Mouse (Mus musculus): ENCODE data around the gene Gm10337. TPM values are rescaled to one million over a fixed set of nuclear protein-coding genes. Genes with fewer than 3 reads are reported as not detected.

Gm10337 gene
- polyA plus RNA-seq, 1 experiment from 2014 or later: not detected

- Histone ChIP-seq H3K36me3 (ENCODE audit: control insufficient read depth, insufficient read depth) (peaks cover 45% of the 10 kb centered on the region), H3K4me2 (ENCODE audit: low read depth, low read length) (no peak overlapping the region), H3K27me3 (ENCODE audit: control insufficient read depth, insufficient read depth, low read depth, low read length) (no peaks in the 10 kb centered on the region), H3K27ac (ENCODE audit: low read length) (no peak overlapping the region), H3K9me3 (replicated peaks; ENCODE audit: control insufficient read depth, low read length) (no peaks in the 10 kb centered on the region), H3K4me3 (ENCODE audit: low read depth, low read length) (no peak overlapping the region), H3K4me1 (ENCODE audit: control insufficient read depth, low read depth, low read length) (peaks cover 6% of the 10 kb centered on the region), H3K9ac (ENCODE audit: low read depth, low read length) (no peak overlapping the region)
- ATAC-seq (ENCODE audit: low read depth): no peak
- 85% methylated on average over 2 of the region's 2 CpGs for WGBS (ENCODE audit: insufficient replicate concordance)
These were observed 29.0 kb upstream of the Gm10337 start for GRCm38 (mm10) chr15:102474520-102474919.

GRCm38 (mm10) chr15:102483136-102483535, 20.4 kb upstream of the Gm10337 start:
- WGBS (ENCODE audit: insufficient replicate concordance): 92% methylated on average over 3 of the region's 3 CpGs
- Histone ChIP-seq H3K4me1 (ENCODE audit: control insufficient read depth, low read depth, low read length) (no peaks in the 10 kb centered on the region), H3K36me3 (ENCODE audit: control insufficient read depth, insufficient read depth) (peaks cover 67% of the 10 kb centered on the region)

GRCm38 (mm10) chr15:102485853-102486252, 17.7 kb upstream of the Gm10337 start:
- Histone ChIP-seq H3K4me1 (ENCODE audit: control insufficient read depth, low read depth, low read length) (no peaks in the 10 kb centered on the region), H3K27me3 (ENCODE audit: control insufficient read depth, insufficient read depth, low read depth, low read length) (no peaks in the 10 kb centered on the region), H3K4me3 (ENCODE audit: low read depth, low read length) (no peak overlapping the region), H3K9me3 (replicated peaks; ENCODE audit: control insufficient read depth, low read length) (no peaks in the 10 kb centered on the region), H3K27ac (ENCODE audit: low read length) (no peak overlapping the region), H3K36me3 (ENCODE audit: control insufficient read depth, insufficient read depth) (peaks cover 74% of the 10 kb centered on the region), H3K9ac (ENCODE audit: low read depth, low read length) (no peak overlapping the region), H3K4me2 (ENCODE audit: low read depth, low read length) (no peak overlapping the region)
- no peak for ATAC-seq (ENCODE audit: low read depth)
- WGBS (ENCODE audit: insufficient replicate concordance): 88% methylated on average over 12 of the region's 12 CpGs

More at GRCm38 (mm10) chr15:102483136-102483535, 20.4 kb upstream of the Gm10337 start:
- no peak overlapping the region for H3K4me3 ChIP-seq (ENCODE audit: low read depth, low read length)
- ATAC-seq (ENCODE audit: low read depth): no peak
- H3K4me2 ChIP-seq (ENCODE audit: low read depth, low read length): no peak overlapping the region
- H3K27me3 ChIP-seq (ENCODE audit: control insufficient read depth, insufficient read depth, low read depth, low read length): no peaks in the 10 kb centered on the region
- H3K9ac ChIP-seq (ENCODE audit: low read depth, low read length): no peak overlapping the region
- no peaks in the 10 kb centered on the region for H3K9me3 ChIP-seq (replicated peaks; ENCODE audit: control insufficient read depth, low read length)
- no peak overlapping the region for H3K27ac ChIP-seq (ENCODE audit: low read length)

GRCm38 (mm10) chr15:102487664-102488063, 15.9 kb upstream of the Gm10337 start:
- H3K36me3 ChIP-seq (ENCODE audit: control insufficient read depth, insufficient read depth): peaks cover 77% of the 10 kb centered on the region
- whole genome bisulfite sequencing (ENCODE audit: insufficient replicate concordance): 73% methylated on average over 1 of the region's 1 CpGs
- no peak overlapping the region for H3K9ac ChIP-seq (ENCODE audit: low read depth, low read length)
- no peaks in the 10 kb centered on the region for H3K4me1 ChIP-seq (ENCODE audit: control insufficient read depth, low read depth, low read length)
- H3K4me2 ChIP-seq (ENCODE audit: low read depth, low read length): no peak overlapping the region
- no peaks in the 10 kb centered on the region for H3K9me3 ChIP-seq (replicated peaks; ENCODE audit: control insufficient read depth, low read length)
- no peaks in the 10 kb centered on the region for H3K27me3 ChIP-seq (ENCODE audit: control insufficient read depth, insufficient read depth, low read depth, low read length)
- H3K27ac ChIP-seq (ENCODE audit: low read length): no peak overlapping the region
- no peak overlapping the region for H3K4me3 ChIP-seq (ENCODE audit: low read depth, low read length)
- no peak for ATAC-seq (ENCODE audit: low read depth)

- no peak overlapping the region for H3K27ac ChIP-seq (ENCODE audit: low read length)
- no peak overlapping the region for H3K4me2 ChIP-seq (ENCODE audit: low read depth, low read length)
- no peak for ATAC-seq (ENCODE audit: low read depth)
- no peak overlapping the region for H3K9ac ChIP-seq (ENCODE audit: low read depth, low read length)
- no peaks in the 10 kb centered on the region for H3K27me3 ChIP-seq (ENCODE audit: control insufficient read depth, insufficient read depth, low read depth, low read length)
- no peaks in the 10 kb centered on the region for H3K4me1 ChIP-seq (ENCODE audit: control insufficient read depth, low read depth, low read length)
- peaks cover 70% of the 10 kb centered on the region for H3K36me3 ChIP-seq (ENCODE audit: control insufficient read depth, insufficient read depth)
- H3K4me3 ChIP-seq (ENCODE audit: low read depth, low read length): no peak overlapping the region
- 89% methylated on average over 3 of the region's 3 CpGs for WGBS (ENCODE audit: insufficient replicate concordance)
- no peaks in the 10 kb centered on the region for H3K9me3 ChIP-seq (replicated peaks; ENCODE audit: control insufficient read depth, low read length)
These were observed 5.2 kb upstream of the Gm10337 start for GRCm38 (mm10) chr15:102498322-102498721.

- Histone ChIP-seq H3K4me1 (ENCODE audit: control insufficient read depth, low read depth, low read length) (no peaks in the 10 kb centered on the region), H3K36me3 (ENCODE audit: control insufficient read depth, insufficient read depth) (peaks cover 68% of the 10 kb centered on the region), H3K27ac (ENCODE audit: low read length) (no peak overlapping the region), H3K4me2 (ENCODE audit: low read depth, low read length) (no peak overlapping the region), H3K9me3 (replicated peaks; ENCODE audit: control insufficient read depth, low read length) (no peaks in the 10 kb centered on the region), H3K27me3 (ENCODE audit: control insufficient read depth, insufficient read depth, low read depth, low read length) (no peaks in the 10 kb centered on the region), H3K4me3 (ENCODE audit: low read depth, low read length) (no peak overlapping the region), H3K9ac (ENCODE audit: low read depth, low read length) (no peak overlapping the region)
- WGBS (ENCODE audit: insufficient replicate concordance): 67% methylated on average over 3 of the region's 3 CpGs
- ATAC-seq (ENCODE audit: low read depth): no peak
These were observed 4.2 kb upstream of the Gm10337 start for GRCm38 (mm10) chr15:102499370-102499769.

GRCm38 (mm10) chr15:102499851-102500250, 3.7 kb upstream of the Gm10337 start:
- ATAC-seq (ENCODE audit: low read depth): no peak
- Histone ChIP-seq H3K27ac (ENCODE audit: low read length) (no peak overlapping the region), H3K4me3 (ENCODE audit: low read depth, low read length) (no peak overlapping the region), H3K4me2 (ENCODE audit: low read depth, low read length) (no peak overlapping the region), H3K27me3 (ENCODE audit: control insufficient read depth, insufficient read depth, low read depth, low read length) (no peaks in the 10 kb centered on the region), H3K4me1 (ENCODE audit: control insufficient read depth, low read depth, low read length) (no peaks in the 10 kb centered on the region), H3K9ac (ENCODE audit: low read depth, low read length) (no peak overlapping the region), H3K9me3 (replicated peaks; ENCODE audit: control insufficient read depth, low read length) (no peaks in the 10 kb centered on the region), H3K36me3 (ENCODE audit: control insufficient read depth, insufficient read depth) (peaks cover 65% of the 10 kb centered on the region)
- 89% methylated on average over 6 of the region's 6 CpGs for WGBS (ENCODE audit: insufficient replicate concordance)

GRCm38 (mm10) chr15:102500479-102500878, 3.0 kb upstream of the Gm10337 start:
- Histone ChIP-seq H3K9me3 (replicated peaks; ENCODE audit: control insufficient read depth, low read length) (no peaks in the 10 kb centered on the region), H3K36me3 (ENCODE audit: control insufficient read depth, insufficient read depth) (peaks cover 58% of the 10 kb centered on the region), H3K4me1 (ENCODE audit: control insufficient read depth, low read depth, low read length) (peaks cover 2% of the 10 kb centered on the region; the same call in 1 of the 2 replicates), H3K27me3 (ENCODE audit: control insufficient read depth, insufficient read depth, low read depth, low read length) (no peaks in the 10 kb centered on the region), H3K9ac (ENCODE audit: low read depth, low read length) (no peak overlapping the region), H3K27ac (ENCODE audit: low read length) (no peak overlapping the region), H3K4me3 (ENCODE audit: low read depth, low read length) (no peak overlapping the region), H3K4me2 (ENCODE audit: low read depth, low read length) (no peak overlapping the region)
- no peak for ATAC-seq (ENCODE audit: low read depth)
- 84% methylated on average over 5 of the region's 5 CpGs for WGBS (ENCODE audit: insufficient replicate concordance)

GRCm38 (mm10) chr15:102501084-102501814, 2.3 kb upstream of the Gm10337 start:
- Histone ChIP-seq H3K4me2 (ENCODE audit: low read depth, low read length) (no peak overlapping the region), H3K4me3 (ENCODE audit: low read depth, low read length) (no peak overlapping the region), H3K27ac (ENCODE audit: low read length) (no peak overlapping the region), H3K9me3 (replicated peaks; ENCODE audit: control insufficient read depth, low read length) (no peaks in the 10 kb centered on the region), H3K27me3 (ENCODE audit: control insufficient read depth, insufficient read depth, low read depth, low read length) (no peaks in the 10 kb centered on the region), H3K4me1 (ENCODE audit: control insufficient read depth, low read depth, low read length) (peaks cover 2% of the 10 kb centered on the region; the same call in 1 of the 2 replicates), H3K9ac (ENCODE audit: low read depth, low read length) (no peak overlapping the region), H3K36me3 (ENCODE audit: control insufficient read depth, insufficient read depth) (peaks cover 55% of the 10 kb centered on the region)
- ATAC-seq (ENCODE audit: low read depth): no peak
- WGBS (ENCODE audit: insufficient replicate concordance): 86% methylated on average over 19 of the region's 19 CpGs
